Mouse (Mus musculus) midbrain, embryonic 13.5 days (tissue): ENCODE results near the gene Galk2. TPM values are rescaled to one million over a fixed set of nuclear protein-coding genes. Genes with fewer than 3 reads are reported as not detected.

Experiments used
- ATAC-seq: fragments of 200-750 bp; cut with Nextera tagmentation; 2 replicates; pipeline ENCODE4 v1.8.0; 2017; ENCODE audit warnings: mild to moderate bottlenecking, moderate TSS enrichment, moderate library complexity
- H3K27ac ChIP-seq: fragments of 300-500 bp; sonication (generic); 2 replicates; pipeline ENCODE4 v1.5.1; 2015; ENCODE audit warnings: inconsistent platforms, mild to moderate bottlenecking, moderate library complexity
- H3K27me3 ChIP-seq: fragments of 300-500 bp; sonication (generic); 2 replicates; pipeline ENCODE4 v1.6.1; 2015; ENCODE audit warnings: mild to moderate bottlenecking, inconsistent platforms
- H3K36me3 ChIP-seq: fragments of 300-500 bp; sonication (generic); 2 replicates; pipeline ENCODE4 v1.6.1; 2015; ENCODE audit warnings: mild to moderate bottlenecking, inconsistent platforms
- H3K4me1 ChIP-seq: fragments of 300-500 bp; sonication (generic); replicated peaks from 2 replicates; pipeline ENCODE4 v1.6.1; 2015; ENCODE audit warnings: inconsistent platforms
- H3K4me2 ChIP-seq: fragments of 300-500 bp; sonication (generic); replicated peaks from 2 replicates; pipeline ENCODE4 v1.6.1; 2015; ENCODE audit warnings: moderate library complexity, mild to moderate bottlenecking, inconsistent platforms
- H3K4me3 ChIP-seq: fragments of 300-500 bp; sonication (generic); replicated peaks from 2 replicates; pipeline ENCODE4 v1.5.1; 2015; ENCODE audit warnings: mild to moderate bottlenecking, inconsistent platforms
- H3K9ac ChIP-seq: fragments of 300-500 bp; sonication (generic); replicated peaks from 2 replicates; pipeline ENCODE4 v1.6.1; 2015; ENCODE audit warnings: mild to moderate bottlenecking, inconsistent platforms
- H3K9me3 ChIP-seq: fragments of 300-500 bp; sonication (generic); 2 replicates; pipeline ENCODE4 v1.6.1; 2016; ENCODE audit warnings: mild to moderate bottlenecking, inconsistent platforms
- WGBS: fragments of 180-500 bp; shearing (Covaris S2); methylation state at CpG from one replicate; pipeline ENCODE4 v1.1.7; 2015; 5-methylcytosine and 5-hydroxymethylcytosine counted together
- polyA plus RNA-seq: library from polyadenylated mRNA; unstranded; fragments of >200 nt; fragmentation: Nextera tagmentation; extraction: Ambion mirVana; gene quantifications from 2 replicates; pipeline ENCODE4 v1.2.1, GENCODE M21; 2015

Galk2 gene
- polyA plus RNA-seq, 1 experiment from 2014 or later = 28.6 TPM

DNA sequence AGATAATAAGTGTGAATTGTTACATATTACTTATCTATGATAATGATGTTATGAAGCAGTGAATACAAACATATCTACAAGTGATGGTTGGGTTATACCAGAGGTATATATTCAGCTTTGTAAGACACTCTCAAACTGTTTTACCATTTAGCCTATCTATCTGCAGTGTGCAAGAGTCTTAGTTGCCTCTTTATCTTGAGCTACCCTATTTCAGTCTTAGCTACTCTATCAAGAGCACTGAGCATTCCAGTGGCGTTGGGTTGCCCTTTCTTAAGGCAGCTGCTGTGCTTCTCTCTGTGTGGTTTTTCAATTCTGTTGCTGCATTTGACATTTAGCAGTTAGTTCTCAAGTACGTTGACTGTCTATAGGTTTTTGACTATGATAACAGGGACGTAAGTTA, 4.9 kb downstream of the Galk2 start:
- 80% methylated on average over 3 of the region's 3 CpGs for WGBS
- Histone ChIP-seq H3K27me3 (no peaks in the 10 kb centered on the region), H3K4me2 (no peak overlapping the region), H3K4me1 (peaks cover 22% of the 10 kb centered on the region), H3K27ac (no peak overlapping the region), H3K36me3 (no peaks in the 10 kb centered on the region), H3K9me3 (no peaks in the 10 kb centered on the region), H3K4me3 (no peak overlapping the region), H3K9ac (no peak overlapping the region)
- ATAC-seq = no peak

DNA sequence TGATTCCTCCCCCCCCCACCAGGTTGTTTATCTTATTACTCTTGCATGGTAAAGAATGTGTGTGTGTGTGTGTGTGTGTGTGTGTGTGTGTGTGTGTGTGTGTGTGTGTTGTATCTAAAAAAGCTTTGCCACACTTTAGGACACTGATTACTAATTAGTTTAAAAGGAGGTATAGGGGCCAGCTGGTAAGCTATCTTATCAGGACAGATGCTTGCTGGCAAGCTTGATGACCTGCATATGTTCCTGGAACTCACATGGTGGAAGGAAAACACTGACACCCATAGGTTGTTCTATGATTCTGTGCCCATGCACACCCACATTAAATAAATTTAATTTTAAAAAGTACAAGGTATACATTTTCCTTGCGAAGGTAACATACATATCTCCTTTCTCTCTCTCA, 5.6 kb downstream of the Galk2 start:
- Histone ChIP-seq H3K9ac (no peak overlapping the region), H3K4me1 (peaks cover 22% of the 10 kb centered on the region), H3K27me3 (no peaks in the 10 kb centered on the region), H3K4me2 (no peak overlapping the region), H3K27ac (no peak overlapping the region), H3K36me3 (no peaks in the 10 kb centered on the region), H3K9me3 (no peaks in the 10 kb centered on the region), H3K4me3 (no peak overlapping the region)
- 96% methylated on average over 1 of the region's 1 CpGs for WGBS
- no peak for ATAC-seq

DNA sequence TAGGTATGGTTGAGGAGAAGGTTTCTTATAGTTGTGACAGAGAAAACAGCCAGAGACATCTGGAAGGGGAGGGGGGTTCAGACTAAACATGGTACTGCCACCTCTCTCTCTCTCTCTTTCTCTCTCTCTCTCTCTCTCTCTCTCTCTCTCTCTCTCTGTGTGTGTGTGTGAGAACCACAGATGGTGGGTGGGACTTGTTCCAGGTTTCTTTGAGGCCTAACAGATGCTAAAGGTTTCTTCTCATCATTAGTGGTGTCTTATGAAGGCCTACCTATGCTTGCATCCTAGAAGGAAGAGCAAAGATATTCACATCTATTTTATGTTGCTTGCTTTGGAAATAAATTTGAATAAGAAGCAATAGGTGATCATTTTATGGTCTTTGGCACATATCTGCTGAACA, 6.7 kb downstream of the Galk2 start:
- Histone ChIP-seq H3K27ac (no peak overlapping the region), H3K4me3 (peak overlapping the region; percentile 51), H3K36me3 (no peaks in the 10 kb centered on the region), H3K9ac (peak overlapping the region; percentile 72; the same call in 1 of the 2 replicates), H3K4me1 (peaks cover 18% of the 10 kb centered on the region), H3K27me3 (no peaks in the 10 kb centered on the region), H3K4me2 (peak overlapping the region; percentile 73), H3K9me3 (no peaks in the 10 kb centered on the region)
- no peak for ATAC-seq

DNA sequence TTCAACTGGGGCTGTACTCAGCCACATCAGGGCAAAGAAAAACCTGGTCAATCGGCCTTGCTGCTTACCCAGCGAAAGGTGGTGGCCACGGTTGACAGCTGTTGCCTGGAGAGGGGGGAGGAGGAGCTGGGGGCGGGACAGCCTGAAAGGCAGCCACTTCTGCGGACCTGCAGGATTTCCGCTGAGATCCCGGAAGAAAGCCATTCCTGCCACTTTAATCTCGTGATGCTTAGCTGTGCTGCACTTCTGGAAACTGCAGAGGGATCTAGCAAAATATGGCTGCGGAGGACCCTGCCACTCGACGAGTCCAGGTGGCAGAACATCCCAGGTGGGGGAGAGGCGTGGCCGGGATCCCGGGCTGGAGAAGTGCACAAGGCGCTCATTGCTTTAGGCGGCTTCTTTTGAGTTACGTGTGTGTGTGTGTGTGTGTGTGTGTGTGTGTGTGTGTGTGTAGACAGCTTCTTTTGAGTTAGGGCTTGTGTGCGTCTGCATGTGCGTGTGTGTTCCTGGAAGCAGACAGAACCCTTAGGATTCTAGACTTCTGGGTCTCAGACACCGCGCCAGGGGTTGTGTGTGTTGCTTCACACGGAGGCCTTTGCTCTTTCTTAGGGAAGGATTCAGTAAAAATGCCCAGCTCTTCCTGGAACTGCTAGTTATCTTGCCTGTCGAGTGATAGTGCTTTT, 7.3 kb downstream of the Galk2 start:
- H3K36me3 ChIP-seq = no peaks in the 10 kb centered on the region
- H3K27ac ChIP-seq = 0 out of 2 replicates have a peak overlapping the region, but pooled peaks have one; percentile 5
- peaks cover 18% of the 10 kb centered on the region for H3K4me1 ChIP-seq
- H3K4me3 ChIP-seq = peak overlapping the region; percentile 51
- WGBS = 6% methylated on average over 23 of the region's 23 CpGs
- peak overlapping the region; percentile 72 for H3K9ac ChIP-seq
- no peaks in the 10 kb centered on the region for H3K27me3 ChIP-seq
- ATAC-seq = peak; percentile 86
- H3K9me3 ChIP-seq = no peaks in the 10 kb centered on the region
- H3K4me2 ChIP-seq = peak overlapping the region; percentile 73

DNA sequence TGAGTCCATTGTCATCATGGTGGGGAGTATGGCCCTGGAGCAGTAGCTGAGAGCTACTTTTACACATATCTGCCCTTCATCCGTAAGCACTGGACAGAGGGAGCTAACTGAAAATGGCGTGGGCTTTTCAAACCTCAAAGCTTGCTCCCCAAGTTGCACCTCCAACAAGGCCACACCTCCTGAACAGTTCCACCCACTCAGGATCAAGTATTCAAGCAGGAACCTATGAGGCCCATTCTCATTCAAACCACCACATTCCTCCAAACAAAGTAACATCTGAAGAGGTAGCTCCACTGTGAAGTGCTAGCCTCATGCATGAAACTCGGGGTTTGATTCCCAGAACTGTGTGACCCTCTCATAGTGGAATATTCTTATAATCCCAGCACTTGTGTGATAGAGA, 9.4 kb downstream of the Galk2 start:
- H3K27ac ChIP-seq = no peak overlapping the region
- no peak overlapping the region for H3K4me2 ChIP-seq
- no peak overlapping the region for H3K4me3 ChIP-seq
- H3K4me1 ChIP-seq = peaks cover 23% of the 10 kb centered on the region
- no peaks in the 10 kb centered on the region for H3K27me3 ChIP-seq
- no peaks in the 10 kb centered on the region for H3K9me3 ChIP-seq
- ATAC-seq = no peak
- WGBS = 86% methylated on average over 3 of the region's 3 CpGs
- H3K36me3 ChIP-seq = no peaks in the 10 kb centered on the region
- no peak overlapping the region for H3K9ac ChIP-seq

DNA sequence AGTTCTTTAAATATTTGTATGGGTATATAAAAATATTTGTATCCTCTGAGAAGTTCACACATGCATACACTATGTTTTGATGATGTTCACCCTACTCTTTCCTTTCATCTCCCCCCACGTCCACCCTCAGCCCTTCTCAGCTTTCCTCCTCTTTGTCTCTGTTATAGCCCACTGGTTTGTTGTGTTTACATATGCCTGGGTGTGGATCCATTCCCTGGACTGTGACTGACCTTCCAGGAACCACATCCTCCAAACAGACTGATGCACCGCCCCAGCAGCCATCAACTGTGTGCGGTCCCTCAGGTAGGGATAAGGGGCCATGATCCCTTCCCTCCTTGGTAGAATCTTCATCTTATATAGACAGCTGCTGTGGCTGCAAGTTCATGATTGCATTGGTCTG, 11.2 kb downstream of the Galk2 start:
- Histone ChIP-seq H3K36me3 (no peaks in the 10 kb centered on the region), H3K27me3 (no peaks in the 10 kb centered on the region), H3K9me3 (no peaks in the 10 kb centered on the region), H3K9ac (no peak overlapping the region), H3K4me1 (peaks cover 23% of the 10 kb centered on the region), H3K4me2 (no peak overlapping the region), H3K4me3 (no peak overlapping the region), H3K27ac (no peak overlapping the region)
- 86% methylated on average over 3 of the region's 3 CpGs for WGBS
- no peak for ATAC-seq

DNA sequence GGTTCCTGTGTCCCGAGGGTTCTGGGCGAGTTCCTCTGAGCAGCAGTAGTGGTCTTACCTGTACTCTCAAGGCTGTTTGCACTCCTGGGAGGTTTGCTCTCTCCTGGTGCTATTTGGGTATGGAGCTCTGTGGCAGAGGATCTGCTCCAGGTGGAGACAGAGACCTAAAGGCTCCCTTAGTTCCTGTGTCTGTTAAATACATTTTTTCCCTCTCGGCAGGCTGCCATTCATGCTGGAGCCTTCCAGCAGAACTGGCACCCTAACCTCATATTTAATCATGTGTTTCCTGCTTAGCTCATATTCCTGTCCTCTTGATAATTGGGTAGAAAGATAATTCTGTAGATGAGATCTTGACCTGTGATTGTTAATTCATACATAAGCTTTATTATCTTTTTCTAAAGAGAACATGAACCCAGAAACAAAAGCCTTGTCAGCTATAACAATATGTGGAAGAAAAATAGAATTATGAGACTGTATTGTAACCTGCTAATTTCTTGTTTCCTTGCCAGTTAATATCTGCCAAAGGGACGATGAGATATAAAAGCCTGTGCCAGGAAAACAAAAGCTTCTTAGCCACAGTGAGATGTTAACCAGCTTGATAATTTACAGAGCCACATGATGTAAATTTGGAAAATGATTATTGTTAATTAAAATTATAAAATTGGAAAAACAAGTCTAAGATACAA, 27.1 kb downstream of the Galk2 start:
- Histone ChIP-seq H3K27ac (no peak overlapping the region), H3K36me3 (no peaks in the 10 kb centered on the region), H3K9me3 (no peaks in the 10 kb centered on the region), H3K4me3 (no peak overlapping the region), H3K4me2 (no peak overlapping the region), H3K4me1 (no peaks in the 10 kb centered on the region), H3K27me3 (no peaks in the 10 kb centered on the region), H3K9ac (no peak overlapping the region)
- 90% methylated on average over 4 of the region's 4 CpGs for WGBS
- ATAC-seq = no peak

DNA sequence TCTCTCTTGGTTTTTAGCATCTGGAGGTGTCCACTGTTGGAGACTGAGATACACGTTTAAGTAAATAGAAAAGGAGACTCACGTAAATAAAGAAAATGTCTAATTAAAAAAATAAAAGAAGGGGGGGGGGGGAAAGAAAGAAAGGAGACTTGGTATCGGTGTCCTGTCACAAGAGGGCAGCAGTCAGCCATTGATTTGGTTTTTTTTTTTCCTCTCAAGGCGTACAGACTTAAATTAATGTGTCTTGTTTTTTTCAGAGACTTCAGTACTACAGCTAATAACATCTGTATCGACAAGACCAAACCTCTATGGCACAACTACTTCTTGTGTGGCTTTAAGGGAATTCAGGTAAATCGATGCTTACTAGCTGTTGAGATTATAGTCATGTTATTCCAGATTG, 34.2 kb downstream of the Galk2 start:
- no peak overlapping the region for H3K4me2 ChIP-seq
- WGBS = 47% methylated on average over 6 of the region's 6 CpGs
- ATAC-seq = no peak

DNA sequence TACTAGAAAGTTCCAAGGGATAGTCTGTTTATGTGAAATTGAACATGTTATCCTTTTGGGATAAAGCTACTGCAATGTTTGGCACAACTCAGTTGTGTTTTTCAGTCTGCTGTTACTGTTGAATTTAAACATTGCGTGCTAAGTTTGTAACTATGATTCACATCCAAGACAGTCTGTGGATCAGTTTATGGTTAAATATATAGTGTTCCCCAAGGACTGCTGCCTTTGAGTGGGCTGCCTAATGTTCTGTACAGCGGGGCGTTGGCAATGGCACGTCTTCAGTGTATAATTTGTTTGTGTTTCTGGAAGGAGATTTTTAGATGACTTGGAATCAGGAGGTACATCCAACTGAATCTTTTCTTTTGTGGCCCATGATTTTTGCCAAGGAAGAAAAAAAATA, 36.2 kb downstream of the Galk2 start:
- no peak for ATAC-seq
- Histone ChIP-seq H3K4me2 (no peak overlapping the region), H3K9ac (no peak overlapping the region), H3K9me3 (no peaks in the 10 kb centered on the region), H3K27ac (no peak overlapping the region), H3K4me1 (no peaks in the 10 kb centered on the region), H3K27me3 (no peaks in the 10 kb centered on the region), H3K36me3 (no peaks in the 10 kb centered on the region), H3K4me3 (no peak overlapping the region)
- 90% methylated on average over 4 of the region's 4 CpGs for WGBS

More for the DNA sequence above, 34.2 kb downstream of the Galk2 start:
- H3K9ac ChIP-seq = no peak overlapping the region
- H3K4me1 ChIP-seq = no peaks in the 10 kb centered on the region
- H3K27ac ChIP-seq = no peak overlapping the region
- H3K27me3 ChIP-seq = no peaks in the 10 kb centered on the region
- no peak overlapping the region for H3K4me3 ChIP-seq
- H3K9me3 ChIP-seq = no peaks in the 10 kb centered on the region
- H3K36me3 ChIP-seq = no peaks in the 10 kb centered on the region

DNA sequence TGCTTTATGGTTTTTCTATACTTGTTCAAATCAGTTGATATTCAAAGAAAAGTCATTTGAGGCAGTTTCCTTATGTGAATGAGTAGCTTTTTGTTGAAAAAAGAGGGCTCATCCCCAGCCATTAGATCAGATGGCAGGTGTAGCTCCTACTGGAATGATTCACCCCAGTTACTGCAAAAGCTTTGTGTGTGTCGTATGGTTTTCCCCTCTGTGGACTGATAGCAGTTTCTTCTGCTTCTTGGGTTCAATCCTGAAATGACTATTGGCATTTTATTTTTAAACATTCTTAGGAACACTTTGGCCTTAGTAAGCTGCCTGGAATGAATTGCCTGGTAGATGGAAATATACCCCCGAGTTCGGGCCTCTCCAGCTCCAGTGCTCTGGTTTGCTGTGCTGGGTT, 37.4 kb downstream of the Galk2 start:
- Histone ChIP-seq H3K4me2 (no peak overlapping the region), H3K36me3 (no peaks in the 10 kb centered on the region), H3K27ac (no peak overlapping the region), H3K9me3 (no peaks in the 10 kb centered on the region), H3K4me3 (no peak overlapping the region), H3K27me3 (no peaks in the 10 kb centered on the region), H3K9ac (no peak overlapping the region), H3K4me1 (no peaks in the 10 kb centered on the region)
- no peak for ATAC-seq
- 96% methylated on average over 3 of the region's 3 CpGs for WGBS

DNA sequence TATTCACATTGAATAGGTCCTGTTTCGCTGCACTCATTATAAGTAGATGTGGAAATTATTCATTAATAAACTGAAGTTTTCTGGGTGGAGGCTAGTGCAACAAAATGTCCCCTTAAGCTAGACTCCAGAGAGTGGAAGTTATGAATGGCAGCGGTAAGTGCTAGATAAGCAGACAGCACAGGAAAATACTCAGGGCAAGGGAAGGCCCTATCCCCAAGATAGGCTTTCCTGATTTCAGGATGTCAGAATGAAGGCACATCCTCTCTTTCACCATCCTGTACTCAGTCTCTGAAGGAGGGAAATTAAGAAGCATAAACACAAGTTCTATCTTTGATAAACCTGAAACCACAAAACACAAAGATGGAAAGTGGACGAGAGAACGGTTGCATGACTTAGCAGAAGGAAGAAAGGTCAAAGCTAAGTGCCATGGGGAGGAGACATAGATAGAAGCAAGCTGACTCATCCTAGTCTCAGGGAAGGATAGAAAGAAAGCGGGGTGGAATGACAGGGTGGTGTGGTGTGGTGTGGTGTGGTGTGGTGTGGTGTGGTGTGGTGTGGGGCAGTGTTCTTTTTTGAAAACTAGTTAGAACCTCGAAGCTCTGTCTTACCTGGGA, 42.0 kb downstream of the Galk2 start:
- Histone ChIP-seq H3K27ac (no peak overlapping the region), H3K4me1 (no peaks in the 10 kb centered on the region), H3K27me3 (no peaks in the 10 kb centered on the region), H3K4me2 (no peak overlapping the region), H3K9ac (no peak overlapping the region), H3K36me3 (peaks cover 9% of the 10 kb centered on the region; the same call in 1 of the 2 replicates), H3K9me3 (no peaks in the 10 kb centered on the region), H3K4me3 (no peak overlapping the region)
- ATAC-seq = no peak
- 93% methylated on average over 6 of the region's 6 CpGs for WGBS

DNA sequence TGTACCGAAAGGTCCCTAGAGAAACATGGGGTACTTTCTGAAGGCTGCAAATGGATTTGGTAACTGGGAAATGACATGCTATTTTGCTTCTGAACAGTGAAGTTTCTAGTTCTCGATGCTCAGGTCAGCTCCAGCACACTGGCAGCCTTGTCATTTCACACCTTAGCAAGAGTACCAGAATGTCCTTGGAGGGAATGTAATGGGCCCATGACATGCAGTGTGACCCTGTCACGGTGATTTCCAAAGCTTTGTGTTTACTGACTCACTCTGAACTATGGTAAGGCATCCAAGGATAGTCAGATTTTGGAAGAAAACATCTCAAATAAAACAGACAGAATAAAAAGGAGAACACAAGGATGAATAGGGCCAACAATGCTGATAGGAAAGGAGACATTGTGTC, 42.5 kb downstream of the Galk2 start:
- peaks cover 9% of the 10 kb centered on the region; the same call in 1 of the 2 replicates for H3K36me3 ChIP-seq

More for the DNA sequence above, 42.5 kb downstream of the Galk2 start:
- no peak overlapping the region for H3K27ac ChIP-seq
- no peaks in the 10 kb centered on the region for H3K9me3 ChIP-seq
- H3K27me3 ChIP-seq = no peaks in the 10 kb centered on the region
- ATAC-seq = no peak
- H3K4me2 ChIP-seq = no peak overlapping the region
- no peak overlapping the region for H3K9ac ChIP-seq
- H3K4me3 ChIP-seq = no peak overlapping the region
- H3K4me1 ChIP-seq = no peaks in the 10 kb centered on the region
- 90% methylated on average over 3 of the region's 3 CpGs for WGBS
